Mouse (Mus musculus): ENCODE results near the gene Mdc1. TPM values are rescaled to one million over a fixed set of nuclear protein-coding genes. Genes with fewer than 3 reads are reported as not detected.

The Mdc1 gene
- 20.6 and 21.4 TPM in 2 replicates for polyA plus RNA-seq (2012)

DNA sequence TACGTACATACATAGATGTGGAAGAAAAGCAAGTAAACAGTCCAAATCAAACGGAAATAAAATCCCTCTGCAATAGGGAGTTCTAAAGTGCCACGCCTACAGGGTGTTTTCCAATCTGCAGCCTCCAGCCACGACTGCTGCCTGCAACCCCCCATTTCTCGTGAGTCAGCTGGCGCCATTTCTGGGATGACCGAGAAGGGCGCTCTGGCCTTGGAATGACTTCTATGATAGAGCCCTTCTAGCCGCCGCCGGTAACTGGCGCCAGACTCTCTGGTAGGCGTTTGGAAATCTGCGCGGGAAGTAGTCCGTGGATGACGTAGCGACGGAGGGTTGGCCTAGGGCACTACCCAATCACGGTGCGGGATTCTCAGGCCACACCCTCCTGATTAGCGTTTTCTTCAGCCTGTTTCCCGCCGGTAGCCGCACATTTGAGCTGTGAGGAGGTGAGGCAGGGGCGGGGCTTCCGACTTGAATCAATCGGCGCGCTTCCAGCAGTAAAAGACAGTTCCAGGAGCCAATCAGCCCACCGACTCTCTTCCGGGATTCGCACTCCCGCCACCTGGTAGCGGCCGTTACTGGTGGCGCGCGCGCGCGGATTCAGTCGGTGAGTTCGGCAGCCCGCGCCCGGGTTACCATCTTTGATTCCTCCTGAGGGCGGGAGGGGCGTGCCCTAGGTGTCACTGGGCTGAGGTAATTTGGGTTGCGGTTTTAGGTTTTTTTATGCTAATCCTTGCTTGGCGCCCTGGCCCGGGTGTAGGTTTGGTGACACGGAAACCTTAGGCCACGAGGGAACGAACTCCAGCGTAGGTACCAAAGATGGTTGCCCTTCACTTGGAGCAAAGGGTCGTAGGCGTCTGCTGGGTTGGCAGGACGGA is at the start of gene Mdc1:
Mdc1 (plus strand) TSS at position 440 of the 875 bp plus-strand sequence.

DNA sequence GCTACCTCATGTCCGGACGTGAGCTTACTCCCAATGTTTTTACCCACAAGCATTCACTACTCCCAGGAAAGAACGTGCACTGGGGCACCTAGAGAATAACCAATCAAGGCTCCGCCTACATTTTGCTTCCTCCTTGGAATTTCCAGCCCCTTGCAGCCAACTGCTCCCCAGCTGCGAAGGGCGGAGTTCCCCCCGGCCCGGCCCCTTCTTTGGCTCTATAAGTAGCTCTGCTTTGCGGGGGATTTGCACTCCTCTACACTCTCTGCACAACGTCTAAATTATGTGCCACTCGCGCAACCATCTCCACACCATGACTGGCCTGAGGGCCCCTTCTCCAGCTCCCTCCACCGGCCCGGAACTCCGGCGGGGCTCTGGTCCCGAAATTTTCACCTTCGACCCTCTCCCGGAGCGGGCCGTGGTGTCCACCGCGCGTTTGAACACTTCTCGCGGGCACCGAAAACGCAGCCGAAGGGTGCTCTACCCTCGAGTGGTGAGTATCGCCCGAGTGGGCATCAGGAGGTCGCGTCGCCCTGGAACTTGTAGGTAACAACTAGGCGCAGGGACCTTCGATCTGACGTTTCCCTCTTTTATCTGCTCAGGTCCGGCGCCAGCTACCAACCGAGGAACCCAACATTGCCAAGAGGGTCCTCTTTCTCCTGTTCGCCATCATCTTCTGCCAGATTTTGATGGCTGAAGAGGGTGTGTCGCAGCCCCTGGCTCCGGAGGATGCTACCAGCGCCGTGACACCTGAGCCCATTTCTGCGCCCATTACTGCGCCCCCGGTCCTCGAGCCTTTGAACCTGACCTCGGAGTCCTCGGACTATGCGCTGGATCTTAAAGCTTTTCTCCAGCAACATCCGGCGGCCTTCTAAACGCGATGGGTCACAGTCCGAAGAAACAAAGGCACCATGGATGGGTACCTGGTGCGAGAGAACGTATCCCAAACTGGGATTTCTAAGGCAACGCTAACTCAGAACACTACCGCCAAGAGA is 19.6 kb upstream of the Mdc1 start, which contains the start of gene Ier3:
Ier3 (plus strand) TSS at position 246 of the 992 bp plus-strand sequence.

DNA sequence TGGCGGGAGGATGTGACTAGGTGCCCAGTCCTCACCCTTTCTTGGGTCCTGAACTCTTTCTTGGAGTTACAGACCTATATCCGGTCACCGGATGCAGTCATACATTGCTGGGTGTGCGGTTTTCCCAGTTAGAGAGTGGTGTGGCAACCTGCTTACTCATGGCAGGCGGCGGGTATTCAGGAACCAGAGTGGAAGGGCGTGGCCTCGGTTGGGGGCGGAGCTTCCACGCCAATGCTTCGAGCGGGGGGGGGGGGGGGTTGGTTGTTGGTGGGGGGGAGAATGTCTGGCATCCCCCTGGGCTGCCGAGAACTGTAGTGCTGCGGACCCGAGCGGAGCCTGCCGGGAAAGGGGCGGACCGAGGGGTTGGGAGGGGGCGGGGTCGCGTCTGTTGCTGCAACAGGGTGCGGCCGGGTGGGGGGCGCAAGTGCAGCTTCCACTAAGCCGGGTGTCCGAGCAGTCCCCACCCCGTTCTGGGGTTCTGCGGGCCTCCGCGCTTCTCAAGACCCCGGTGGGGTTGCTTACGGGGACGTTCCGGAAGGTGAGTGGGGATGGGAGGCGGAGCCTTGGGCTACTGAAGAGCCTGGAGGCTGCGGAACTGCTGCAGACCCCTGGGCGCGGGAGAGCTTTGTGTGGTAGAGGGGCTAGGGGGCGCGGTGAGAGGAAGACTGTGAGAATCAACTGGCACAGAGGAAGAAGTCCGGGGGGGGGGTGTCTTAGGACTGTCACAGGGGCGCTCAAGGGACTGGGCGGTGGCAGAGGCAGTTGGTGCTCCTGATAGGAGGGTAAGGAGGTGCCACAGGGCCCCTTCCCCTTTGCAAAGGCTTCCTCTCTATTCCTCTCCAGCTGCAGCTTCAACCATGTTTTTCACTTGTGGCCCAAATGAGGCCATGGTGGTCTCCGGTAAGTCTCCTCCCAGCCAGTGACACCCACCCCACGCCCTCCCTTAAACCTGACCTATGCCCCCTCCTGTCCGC is 18.1 kb upstream of the Mdc1 start, which contains the start of gene Flot1:
Flot1 (plus strand) TSS at position 267 of the 974 bp plus-strand sequence.

DNA sequence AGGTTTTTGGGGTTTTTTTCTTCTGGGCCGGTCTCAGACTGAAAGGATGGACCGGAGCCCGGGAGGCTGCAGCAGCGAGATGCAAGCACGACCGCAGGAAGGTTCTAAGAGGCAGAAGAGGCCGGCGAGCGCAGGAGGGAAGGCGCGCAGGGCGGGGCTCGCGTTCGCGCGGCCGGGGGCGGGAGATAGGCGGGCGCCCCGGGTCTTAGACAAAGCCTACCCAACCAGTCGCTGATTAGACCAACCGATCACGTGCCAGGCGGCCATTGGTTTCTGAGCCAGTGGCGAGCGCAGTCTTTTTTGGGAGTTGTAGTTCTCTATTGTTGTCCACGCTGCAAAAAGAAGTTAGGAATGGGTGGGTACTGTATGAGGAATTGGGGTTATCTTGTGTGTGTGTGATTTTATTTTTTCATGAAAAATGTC is 3.2 kb upstream of the Mdc1 start, which contains the start of gene Tubb5:
Tubb5 (minus strand) TSS at position 185 of the 423 bp plus-strand sequence.

DNA sequence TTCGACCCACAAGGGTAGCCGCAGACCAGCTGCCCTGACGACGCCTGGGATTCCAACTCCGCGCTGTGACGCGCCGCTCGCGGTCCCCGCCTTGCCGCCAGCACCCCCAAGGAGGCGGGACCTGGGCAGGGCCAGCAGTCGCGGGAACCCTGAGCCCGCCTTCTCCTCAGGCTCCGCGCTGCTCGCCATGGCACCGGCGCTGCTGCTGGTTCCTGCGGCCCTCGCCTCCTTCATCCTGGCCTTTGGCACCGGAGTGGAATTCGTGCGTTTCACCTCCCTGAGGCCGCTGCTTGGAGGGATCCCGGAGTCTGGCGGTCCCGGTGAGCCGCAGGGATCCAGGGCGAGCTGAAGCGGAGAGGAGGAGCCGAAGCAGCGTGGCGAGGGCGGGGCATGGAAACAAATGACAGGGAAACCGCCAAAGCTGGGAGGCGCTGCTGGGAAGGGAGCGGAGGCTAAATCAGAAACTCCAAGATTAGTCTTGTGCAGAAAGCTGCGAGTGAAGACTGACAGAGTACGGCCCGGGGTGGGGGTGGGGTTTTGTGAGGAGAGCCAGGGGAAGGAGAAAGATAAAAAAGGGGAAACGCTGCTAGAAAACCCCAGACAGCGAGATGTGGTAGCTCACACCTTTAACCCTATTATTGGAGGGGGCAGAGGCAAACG is 20.0 kb downstream of the Mdc1 start, which contains the start of gene Nrm:
Nrm (plus strand) TSS at position 121 of the 660 bp plus-strand sequence.

DNA sequence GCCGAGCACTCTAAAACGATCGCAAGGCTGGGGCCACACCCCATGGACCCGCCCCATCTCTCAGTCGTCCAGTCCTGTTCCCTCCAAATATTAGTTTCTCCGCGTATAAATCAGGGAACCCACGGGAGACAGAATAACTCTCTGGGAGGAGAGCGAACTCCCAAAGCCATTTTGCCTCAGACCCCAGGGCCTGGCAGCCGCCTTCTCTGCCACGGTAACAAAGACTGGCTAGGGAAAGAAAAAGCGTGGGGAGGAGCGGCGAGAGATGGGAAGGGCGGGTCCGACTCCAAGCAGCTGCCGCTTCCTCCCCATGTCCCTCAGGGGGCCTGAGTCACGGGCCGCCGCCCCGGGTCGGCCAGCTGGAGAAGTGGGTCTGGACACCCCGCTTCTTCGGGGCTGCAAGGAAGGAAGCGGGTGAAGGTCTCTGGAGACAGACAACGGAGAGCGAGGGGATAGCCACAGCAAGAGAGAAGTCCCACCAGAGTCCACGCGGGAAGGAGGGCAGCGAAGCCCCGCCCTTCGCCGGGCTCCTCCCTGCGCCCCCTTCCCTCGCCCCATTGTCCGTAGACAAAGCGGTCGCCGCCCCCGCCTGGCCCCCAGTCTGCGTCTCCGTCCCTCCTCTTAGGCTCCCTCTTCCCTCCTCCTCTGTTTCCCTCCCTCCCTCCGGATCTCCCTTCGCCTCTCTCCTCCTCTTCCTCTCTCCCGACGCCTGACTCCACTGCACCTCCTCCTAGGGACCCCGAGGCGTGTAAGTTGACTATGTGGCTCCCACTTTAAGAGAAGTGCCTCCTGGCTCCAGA is 24.4 kb downstream of the Mdc1 start, which contains the start of gene Ppp1r18:
Ppp1r18 (plus strand) TSS at position 113 of the 800 bp plus-strand sequence.

DNA sequence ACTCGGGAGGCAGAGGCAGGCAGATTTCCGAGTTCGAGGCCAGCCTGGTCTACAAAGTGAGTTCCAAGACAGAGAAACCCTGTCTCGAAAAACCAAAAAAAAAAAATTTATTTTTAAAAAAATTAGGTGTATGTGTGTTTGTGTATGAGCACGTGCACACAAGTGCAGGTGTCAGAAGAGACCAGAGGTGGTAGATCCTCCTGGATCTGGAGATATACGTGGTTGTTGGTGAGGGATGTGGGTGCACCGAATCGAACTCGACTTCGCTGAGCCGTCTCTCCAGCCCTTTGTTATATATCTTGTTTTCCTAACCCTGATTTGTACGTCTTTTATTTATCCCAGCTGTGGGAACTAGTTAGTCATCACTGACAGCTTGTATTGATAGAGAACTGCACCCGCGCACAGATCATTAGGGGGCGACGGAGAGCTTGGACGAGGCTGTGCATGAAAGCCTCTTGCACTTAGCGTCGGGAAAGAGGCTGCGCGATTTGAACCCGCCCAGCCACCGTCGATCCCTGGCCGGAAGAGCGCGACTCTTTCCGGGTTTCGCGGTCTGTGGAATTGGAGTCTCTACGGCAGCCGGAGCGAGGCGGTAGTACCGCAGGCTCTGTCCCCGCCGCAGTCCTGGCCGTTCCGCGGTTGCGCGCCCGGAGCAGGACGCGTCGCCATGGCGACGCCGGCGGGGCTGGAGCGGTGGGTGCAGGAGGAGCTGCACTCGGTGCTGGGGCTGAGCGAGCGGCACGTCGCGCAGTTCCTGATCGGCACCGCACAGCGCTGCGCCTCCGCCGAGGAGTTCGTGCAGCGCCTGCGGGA is 38.1 kb downstream of the Mdc1 start, which contains the start of gene Dhx16:
Dhx16 (plus strand) TSS at position 575 of the 813 bp plus-strand sequence.

DNA sequence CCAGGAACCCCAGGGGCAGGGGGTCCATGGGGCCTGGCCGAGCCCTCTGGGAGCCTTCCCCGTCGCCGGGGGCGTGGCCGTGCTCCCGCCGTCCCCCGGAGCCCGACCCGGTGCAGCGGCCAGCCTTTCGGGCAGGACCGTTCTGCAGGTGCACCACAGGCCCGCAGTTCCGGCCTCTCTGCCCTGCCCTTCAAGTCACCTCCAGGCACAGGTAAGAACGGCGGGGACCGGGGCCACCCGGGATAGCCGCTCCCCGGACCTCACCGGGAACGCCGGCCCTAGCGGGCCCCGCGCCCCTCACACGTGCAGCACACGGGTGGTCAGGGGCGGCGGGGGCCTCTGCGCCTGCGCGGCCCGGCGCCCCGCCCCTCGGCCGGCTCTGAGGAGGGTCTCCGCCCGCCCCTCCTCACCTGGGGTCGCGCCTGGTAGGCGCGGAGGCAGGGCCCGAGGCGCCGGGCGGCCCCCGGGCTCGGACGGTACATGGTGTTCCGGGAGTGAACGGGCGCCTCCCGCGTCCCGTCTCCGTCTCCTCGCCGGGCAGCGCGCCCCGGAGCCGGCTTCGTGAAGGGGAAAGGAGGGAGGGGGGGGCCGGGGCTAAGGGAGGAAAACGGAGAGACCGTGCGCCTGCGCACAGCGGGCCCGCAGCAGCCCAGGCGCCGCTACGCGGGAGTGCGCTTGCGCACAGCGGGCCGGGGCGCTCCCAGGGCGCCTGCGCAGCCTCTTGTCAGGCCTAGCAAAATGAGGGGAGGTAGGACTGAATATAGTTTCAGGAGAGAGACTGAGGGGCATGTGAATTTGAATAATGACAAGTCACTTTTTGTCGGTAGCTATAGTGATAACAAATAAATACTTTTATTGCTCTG is 55.7 kb downstream of the Mdc1 start, which contains the start of gene 2310061I04Rik:
2310061I04Rik (minus strand) TSS at position 651 of the 863 bp plus-strand sequence.

Other genes with a start within 250 kb of the Mdc1 start
- gene Sfta2, start 240.0 kb upstream of the Mdc1 start, polyA plus RNA-seq (2012), result not detected in 2 replicates
- not detected in 2 replicates for gene Gm9573, start 214.9 kb upstream of the Mdc1 start, polyA plus RNA-seq (2012)
- not detected in 2 replicates for gene Mucl3, start 197.8 kb upstream of the Mdc1 start, polyA plus RNA-seq (2012)
- 112 TPM in 2 replicates for gene Vars2, start 173.9 kb upstream of the Mdc1 start, polyA plus RNA-seq (2012)
- gene Gtf2h4, start 167.8 kb upstream of the Mdc1 start, polyA plus RNA-seq (2012), result 41.9 and 44.9 TPM in 2 replicates
- gene Ddr1, start 136.9 kb upstream of the Mdc1 start, polyA plus RNA-seq (2012), result 0.49 and 0.79 TPM in 2 replicates
- 131 and 159 TPM in 2 replicates for gene Ier3, start 19.8 kb upstream of the Mdc1 start, polyA plus RNA-seq (2012)
- 86.8 and 112 TPM in 2 replicates for gene Flot1, start 18.3 kb upstream of the Mdc1 start, polyA plus RNA-seq (2012)
- 310 and 318 TPM in 2 replicates for gene Tubb5, start 3.2 kb upstream of the Mdc1 start, polyA plus RNA-seq (2012)
- gene Nrm, start 19.8 kb downstream of the Mdc1 start, polyA plus RNA-seq (2012), result 36.4 and 39.2 TPM in 2 replicates
- 108 and 116 TPM in 2 replicates for gene Ppp1r18, start 24.1 kb downstream of the Mdc1 start, polyA plus RNA-seq (2012)
- gene Dhx16, start 38.3 kb downstream of the Mdc1 start, polyA plus RNA-seq (2012), result 55.5 and 78.6 TPM in 2 replicates
- 115 and 120 TPM in 2 replicates for gene 2310061I04Rik, start 55.9 kb downstream of the Mdc1 start, polyA plus RNA-seq (2012)
- 20.1 and 28.3 TPM in 2 replicates for gene Atat1, start 68.6 kb downstream of the Mdc1 start, polyA plus RNA-seq (2012)
- 7.6 and 13.3 TPM in 2 replicates for gene Mrps18b, start 74.9 kb downstream of the Mdc1 start, polyA plus RNA-seq (2012)
- gene Ppp1r10, start 74.9 kb downstream of the Mdc1 start, polyA plus RNA-seq (2012), result 37.9 and 38.9 TPM in 2 replicates
- gene Abcf1, start 128.2 kb downstream of the Mdc1 start, polyA plus RNA-seq (2012), result 147 and 199 TPM in 2 replicates
- 103 and 140 TPM in 2 replicates for gene Gnl1, start 138.3 kb downstream of the Mdc1 start, polyA plus RNA-seq (2012)
- gene Prr3, start 138.7 kb downstream of the Mdc1 start, polyA plus RNA-seq (2012), result 43.9 and 60.7 TPM in 2 replicates
- gene H2-T24, start 179.0 kb downstream of the Mdc1 start, polyA plus RNA-seq (2012), result 0.94 and 2.0 TPM in 2 replicates
- 172 and 205 TPM in 2 replicates for gene H2-T23, start 191.3 kb downstream of the Mdc1 start, polyA plus RNA-seq (2012)
- gene H2-T22, start 201.2 kb downstream of the Mdc1 start, polyA plus RNA-seq (2012), result 22.4 and 24.0 TPM in 2 replicates
- gene Gm6034, start 201.4 kb downstream of the Mdc1 start, polyA plus RNA-seq (2012), result 0.03 TPM in 1 of 2 replicates, not detected in the other
- 0.09 TPM in 1 of 2 replicates, not detected in the other for gene Gm11127, start 216.9 kb downstream of the Mdc1 start, polyA plus RNA-seq (2012)